18 mouse cellular contexts compared by ENCODE assay signal in the genomic region with DNA sequence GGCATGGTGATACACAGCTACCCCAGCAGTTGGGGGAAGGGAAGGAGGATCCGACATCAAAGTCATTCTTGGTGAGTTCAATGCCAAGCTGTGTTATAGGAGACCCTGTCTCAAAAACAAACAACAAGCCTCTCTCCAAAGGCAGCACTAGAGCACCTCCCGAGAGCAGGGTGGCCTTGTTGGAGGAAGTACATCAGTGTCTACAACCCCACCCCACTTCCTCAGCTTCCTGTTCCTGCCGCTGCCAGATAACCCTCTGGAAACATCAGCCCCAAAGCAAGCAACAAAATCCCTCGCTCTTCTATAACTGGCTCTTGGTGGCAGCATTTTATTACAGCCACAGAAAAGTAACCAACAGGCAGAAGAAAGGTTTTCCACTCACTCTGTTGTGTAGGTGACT. TPM values are rescaled to one million over a fixed set of nuclear protein-coding genes. Genes with fewer than 3 reads are reported as not detected.
DNase-seq lines count a peak whose midpoint lies in the region; ATAC-seq and TF ChIP-seq lines count a peak whose summit lies in the region.
"Had no signal": no experiment of that assay in that cellular context is flagged by ENCODE, and none has a peak within 500 bp of the region (broad histone marks: within the 10 kb centered on the region; RNA-seq: fewer than 3 reads in every experiment).

No protein-coding gene starts in this region.

- TF ChIP-seq CTCF in kidney, postnatal 0 days (IDR thresholded peaks at IDR 0.05; ENCODE audit: low read depth) = no peak
- no peak for TF ChIP-seq CTCF in ES-Bruce4 (IDR thresholded peaks at IDR 0.05; ENCODE audit: low read depth, low read length)

- H3K27me3 ChIP-seq in kidney, postnatal 0 days (ENCODE audit: insufficient read depth, low read length) = no peaks in the 10 kb centered on the region
- no peaks in the 10 kb centered on the region for H3K27me3 ChIP-seq in ES-Bruce4 (ENCODE audit: control insufficient read depth, insufficient read depth, low read length, poor library complexity, severe bottlenecking)
- no peaks in the 10 kb centered on the region for H3K27me3 ChIP-seq in liver, embryonic 16.5 days (ENCODE audit: control insufficient read depth, insufficient read depth, low read depth, low read length)
- no peaks in the 10 kb centered on the region for H3K27me3 ChIP-seq in hindbrain, embryonic 13.5 days
- H3K27me3 ChIP-seq: Patski had no signal

- no peaks in the 10 kb centered on the region for H3K4me1 ChIP-seq in kidney, postnatal 0 days (replicated peaks; ENCODE audit: insufficient read depth, low read length)
- no peaks in the 10 kb centered on the region for H3K4me1 ChIP-seq in ES-Bruce4 (ENCODE audit: control insufficient read depth, insufficient read depth, low read length)
- peaks cover 4% of the 10 kb centered on the region for H3K4me1 ChIP-seq in liver, embryonic 16.5 days (ENCODE audit: control insufficient read depth, low read depth, low read length)
- H3K4me1 ChIP-seq in hindbrain, embryonic 13.5 days (replicated peaks) = no peaks in the 10 kb centered on the region; the same call in 1 of the 2 replicates

- WGBS in kidney, postnatal 0 days = 55% methylated on average over 4 of the region's 4 CpGs
- WGBS in liver, embryonic 16.5 days (ENCODE audit: insufficient replicate concordance) = 21% methylated on average over 4 of the region's 4 CpGs
- WGBS in hindbrain, embryonic 13.5 days = 81% methylated on average over 4 of the region's 4 CpGs

- H3K36me3 ChIP-seq in kidney, postnatal 0 days (ENCODE audit: insufficient read depth, low read length) = no peaks in the 10 kb centered on the region
- no peaks in the 10 kb centered on the region for H3K36me3 ChIP-seq in ES-Bruce4 (ENCODE audit: control insufficient read depth, insufficient read depth, low read length, poor library complexity, severe bottlenecking)
- H3K36me3 ChIP-seq in liver, embryonic 16.5 days (ENCODE audit: control insufficient read depth, insufficient read depth) = no peaks in the 10 kb centered on the region
- H3K36me3 ChIP-seq in hindbrain, embryonic 13.5 days = no peaks in the 10 kb centered on the region

- H3K9me3 ChIP-seq in kidney, postnatal 0 days (replicated peaks; ENCODE audit: low read length) = no peaks in the 10 kb centered on the region
- H3K9me3 ChIP-seq in ES-Bruce4 (replicated peaks; ENCODE audit: control insufficient read depth, insufficient read depth, low read length, poor library complexity, severe bottlenecking) = peaks cover 15% of the 10 kb centered on the region
- no peaks in the 10 kb centered on the region for H3K9me3 ChIP-seq in liver, embryonic 16.5 days (replicated peaks; ENCODE audit: control insufficient read depth, low read length)
- H3K9me3 ChIP-seq in hindbrain, embryonic 13.5 days = no peaks in the 10 kb centered on the region

- peak; percentile 8 for DNase-seq in kidney, postnatal 0 days (ENCODE audit: low spot score)
- DNase-seq in kidney, postnatal 14 days = no peak
- peak; percentile 80 for DNase-seq in MEL-GATA-1-ER (ENCODE audit: extremely low read depth, low read depth)
- DNase-seq in spleen, postnatal 10 days (ENCODE audit: low spot score in 2 of 2) = no peak
- no peak for DNase-seq in thymus, postnatal 0 days (ENCODE audit: low spot score)
- DNase-seq: adrenal gland, postnatal 36 days; cerebellum, adult 9-10 months; gastrocnemius, postnatal 10 days; heart, postnatal 36 days; left cerebral cortex, postnatal 4 days; right cerebral cortex, postnatal 25 days; thymus, postnatal 4 days had no signal

- no peak for ATAC-seq in kidney, postnatal 0 days (replicated peaks; ENCODE audit: low FRiP score, low read depth)
- ATAC-seq in liver, embryonic 16.5 days (ENCODE audit: low read depth) = peak; percentile 30; the same call in 1 of the 2 replicates
- no peak for ATAC-seq in hindbrain, embryonic 13.5 days (ENCODE audit: low FRiP score)
- ATAC-seq: inflammation-experienced regulatory T-cells, adult 6 months; Patski had no signal

- TF ChIP-seq POLR2A in ES-Bruce4 (IDR thresholded peaks at IDR 0.05; ENCODE audit: insufficient read depth, low read length) = no peak

- no peak overlapping the region for H3K27ac ChIP-seq in kidney, postnatal 0 days
- peak overlapping the region; percentile 82 for H3K27ac ChIP-seq in ES-Bruce4 (ENCODE audit: insufficient read depth, low read length)
- H3K27ac ChIP-seq in liver, embryonic 16.5 days (ENCODE audit: low read length) = no peak overlapping the region
- no peak overlapping the region for H3K27ac ChIP-seq in hindbrain, embryonic 13.5 days

- no peak for TF ChIP-seq EP300 in ES-Bruce4 (IDR thresholded peaks at IDR 0.05; ENCODE audit: insufficient read depth, low read depth, low read length)

- H3K4me3 ChIP-seq in kidney, postnatal 0 days (replicated peaks; ENCODE audit: low read depth, low read length) = no peak overlapping the region
- H3K4me3 ChIP-seq in ES-Bruce4 (ENCODE audit: low read depth, low read length) = no peak overlapping the region
- H3K4me3 ChIP-seq in liver, embryonic 16.5 days (ENCODE audit: low read depth, low read length) = no peak overlapping the region
- no peak overlapping the region for H3K4me3 ChIP-seq in hindbrain, embryonic 13.5 days

- H3K9ac ChIP-seq in kidney, postnatal 0 days (ENCODE audit: low read depth, low read length) = no peak overlapping the region
- H3K9ac ChIP-seq in ES-Bruce4 (ENCODE audit: low read depth, poor library complexity, severe bottlenecking) = no peak overlapping the region; the same call in 1 of the 2 replicates
- no peak overlapping the region for H3K9ac ChIP-seq in liver, embryonic 16.5 days (ENCODE audit: low read depth, low read length)
- no peak overlapping the region for H3K9ac ChIP-seq in hindbrain, embryonic 13.5 days

- no peak overlapping the region for H3K4me2 ChIP-seq in kidney, postnatal 0 days (ENCODE audit: low read length)
- no peak overlapping the region for H3K4me2 ChIP-seq in liver, embryonic 16.5 days (ENCODE audit: low read depth, low read length)
- no peak overlapping the region for H3K4me2 ChIP-seq in hindbrain, embryonic 13.5 days
- H3K4me2 ChIP-seq: midbrain, embryonic 11.5 days had no signal

RNA-seq across cellular contexts. Expression of a gene that starts 17.7 kb away (rescaled TPM):
- polyA plus RNA-seq in kidney, postnatal 0 days (2015; fragmentation: Nextera tagmentation; extraction: Ambion mirVana) = 71.9 and 76.8 TPM in 2 replicates
- polyA plus RNA-seq in ES-Bruce4 (2011; ENCODE audit: insufficient read depth, insufficient read length, low read depth, missing spikeins) = 44.2 and 48.5 TPM in 2 replicates
- polyA plus RNA-seq in liver, embryonic 16.5 days (2015; fragmentation: Nextera tagmentation; extraction: Ambion mirVana) = 9.4 and 10.0 TPM in 2 replicates
- 142 and 147 TPM in 2 replicates for polyA plus RNA-seq in hindbrain, embryonic 13.5 days (2015; fragmentation: Nextera tagmentation; extraction: Ambion mirVana)
- 15.6 and 17.0 TPM in 2 replicates for polyA plus RNA-seq in thymus, postnatal 0 days (2015; fragmentation: Nextera tagmentation; extraction: Ambion mirVana)

Comparison
In these comparisons a context has a peak if more than half of its experiments do, and no peak if none do; other contexts are left out.
1. DNase-seq: peak in kidney, postnatal 0 days (single experiment) and MEL-GATA-1-ER (single experiment); none in kidney, postnatal 14 days (single experiment), spleen, postnatal 10 days (0 of 2) and thymus, postnatal 0 days (single experiment).